Mouse (Mus musculus) lung, embryonic 14.5 days (tissue): ENCODE results near the gene Nxpe4. TPM values are rescaled to one million over a fixed set of nuclear protein-coding genes. Genes with fewer than 3 reads are reported as not detected.
"Not testable (repeated sequence)": the region's sequence is repeated elsewhere in the genome, so short reads cannot be mapped to it uniquely, and the experiment has no call there.

Source experiments
- ATAC-seq: fragments of 200-750 bp; cut with Nextera tagmentation; 2 replicates; pipeline ENCODE4 v1.8.0; 2017; ENCODE audit warnings: mild to moderate bottlenecking, moderate TSS enrichment, moderate library complexity; ENCODE audit not compliant: insufficient read depth
- DNase-seq: peaks from one replicate; pipeline ENCODE4 v3.0.0-alpha.2; 2015
- H3K27ac ChIP-seq: fragments of 300-500 bp; sonication (generic); 2 replicates; pipeline ENCODE4 v1.5.1; 2014; ENCODE audit warnings: low read depth, mild to moderate bottlenecking, moderate library complexity
- H3K27me3 ChIP-seq: fragments of 300-500 bp; sonication (generic); 2 replicates; pipeline ENCODE4 v1.6.1; 2014; ENCODE audit warnings: low read length, control low read depth; ENCODE audit not compliant: insufficient read depth
- H3K36me3 ChIP-seq: fragments of 300-500 bp; sonication (generic); 2 replicates; pipeline ENCODE4 v1.6.1; 2014; ENCODE audit warnings: control low read depth; ENCODE audit not compliant: insufficient read depth
- H3K4me1 ChIP-seq: fragments of 300-500 bp; sonication (generic); 2 replicates; pipeline ENCODE4 v1.6.1; 2014; ENCODE audit warnings: antibody characterized with exemption, control low read depth; ENCODE audit not compliant: insufficient read depth
- H3K4me2 ChIP-seq: fragments of 300-500 bp; sonication (generic); 2 replicates; pipeline ENCODE4 v1.6.1; 2014; ENCODE audit warnings: mild to moderate bottlenecking
- H3K4me3 ChIP-seq: fragments of 300-500 bp; sonication (generic); 2 replicates; pipeline ENCODE4 v1.5.1; 2014; ENCODE audit warnings: low read depth, low read length
- H3K9ac ChIP-seq: fragments of 300-500 bp; sonication (generic); 2 replicates; pipeline ENCODE4 v1.6.1; 2014
- H3K9me3 ChIP-seq: fragments of 300-500 bp; sonication (generic); 2 replicates; pipeline ENCODE4 v1.6.1; 2016; ENCODE audit warnings: low read depth, low read length, control low read depth
- CTCF ChIP-seq: IDR thresholded peaks from 2 replicates; pipeline ENCODE4 v1.5.1; 2016; ENCODE audit warnings: antibody characterized with exemption, low read depth
- WGBS: fragments of 180-500 bp; shearing (Covaris S2); extraction: QIAGEN DNeasy Blood & Tissue Kit; methylation state at CpG from one replicate; pipeline ENCODE4 v1.1.7; 2014; 5-methylcytosine and 5-hydroxymethylcytosine counted together
- polyA plus RNA-seq: library from polyadenylated mRNA; unstranded; fragments of >200 nt; fragmentation: Nextera tagmentation; extraction: Ambion mirVana; gene quantifications from 2 replicates; pipeline ENCODE4 v1.2.1, GENCODE M21; 2014

Nxpe4 gene
- polyA plus RNA-seq, 1 experiment from 2014 or later, result 6.2 TPM

DNA sequence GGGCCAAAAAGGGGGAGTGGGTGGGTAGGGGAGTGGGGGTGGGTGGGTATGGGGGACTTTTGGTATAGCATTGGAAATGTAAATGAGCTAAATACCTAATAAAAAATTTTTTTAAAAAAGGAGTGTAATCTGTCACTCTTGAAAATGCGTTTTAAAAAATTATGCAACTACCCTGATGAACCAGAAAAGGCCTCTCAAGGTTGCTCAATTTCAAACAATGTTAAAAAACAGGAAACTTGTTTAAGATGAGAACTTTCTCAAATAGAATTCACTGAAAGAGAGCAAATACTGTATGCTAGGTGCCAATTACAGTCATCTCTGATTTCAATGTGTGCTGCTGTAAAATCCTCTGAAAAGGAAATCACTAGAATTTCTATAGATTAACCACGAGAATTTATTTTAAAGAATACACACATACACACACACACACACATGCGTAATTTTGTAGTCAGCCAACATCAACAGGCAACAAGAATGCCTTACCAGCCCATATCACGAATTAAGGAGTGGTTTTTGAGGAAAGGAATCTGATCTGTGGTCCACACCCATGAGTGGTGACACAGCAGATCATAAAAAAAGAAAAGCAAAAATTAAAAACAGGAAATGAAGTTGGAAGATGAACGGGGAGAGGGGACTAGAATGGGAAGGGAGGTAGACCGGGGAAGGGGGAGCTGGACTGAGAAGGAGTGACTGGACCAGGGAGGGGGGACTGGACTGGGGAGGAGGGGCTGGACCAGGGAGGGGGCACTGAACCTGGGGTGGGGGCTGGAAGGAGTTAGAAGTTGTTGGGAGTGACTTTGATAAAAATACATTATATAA is 248.6 kb downstream of the Nxpe4 start:
- no peak overlapping the region for H3K4me2 ChIP-seq
- H3K4me1 ChIP-seq, result no peaks in the 10 kb centered on the region
- no peaks in the 10 kb centered on the region for H3K9me3 ChIP-seq
- no peaks in the 10 kb centered on the region for H3K27me3 ChIP-seq
- H3K27ac ChIP-seq, result no peak overlapping the region
- DNase-seq (no peak), ATAC-seq (no peak)
- no peaks in the 10 kb centered on the region for H3K36me3 ChIP-seq
- H3K9ac ChIP-seq, result no peak overlapping the region
- 63% methylated on average over 6 of the region's 6 CpGs for WGBS
- no peak for TF ChIP-seq CTCF
- no peak overlapping the region for H3K4me3 ChIP-seq

DNA sequence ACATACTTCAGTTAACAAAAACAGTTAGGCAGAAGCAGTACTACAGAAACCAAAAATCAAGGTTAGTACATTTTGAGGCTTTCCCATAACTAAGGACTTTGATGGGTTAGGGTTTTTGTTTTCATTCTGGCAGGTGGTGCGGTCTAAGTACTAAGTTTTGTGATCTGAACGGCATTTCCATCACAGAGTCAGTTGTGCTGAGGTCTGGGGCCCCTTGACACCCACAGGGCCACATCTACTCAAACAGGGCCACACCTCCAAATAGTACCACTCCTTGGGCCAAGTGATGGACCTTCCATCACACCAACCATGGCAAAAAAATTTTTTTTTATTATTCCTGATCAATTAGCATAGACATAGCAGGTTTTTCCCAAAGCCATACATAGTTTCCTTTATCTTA is 251.8 kb downstream of the Nxpe4 start:
- ATAC-seq, result no peak
- 78% methylated on average over 2 of the region's 2 CpGs for WGBS
- no peak for DNase-seq

DNA sequence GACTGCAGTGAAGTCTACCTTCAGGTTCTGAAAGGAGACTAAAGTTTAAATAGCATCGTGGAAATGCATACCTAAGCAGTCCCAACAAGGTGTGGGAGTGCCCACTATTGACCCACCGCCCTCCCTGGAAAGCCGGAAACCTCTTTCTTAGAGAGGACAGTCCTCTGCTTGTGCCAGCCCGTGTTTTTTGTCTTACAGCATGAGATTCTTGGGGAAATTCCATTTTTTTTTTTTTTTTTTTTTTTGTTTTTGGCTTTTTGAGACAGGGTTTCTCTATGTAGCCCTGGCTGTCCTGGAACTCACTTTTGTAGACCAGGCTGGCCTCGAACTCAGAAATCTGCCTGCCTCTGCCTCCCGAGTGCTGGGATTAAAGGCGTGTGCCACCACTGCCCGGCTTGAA is 255.5 kb downstream of the Nxpe4 start:
- not testable (repeated sequence) for H3K36me3 ChIP-seq, DNase-seq, H3K4me2 ChIP-seq, H3K4me1 ChIP-seq, H3K27ac ChIP-seq, H3K27me3 ChIP-seq, H3K9me3 ChIP-seq, H3K4me3 ChIP-seq, ATAC-seq, H3K9ac ChIP-seq
- 85% methylated on average over 8 of the region's 8 CpGs for WGBS

More for the DNA sequence above, 251.8 kb downstream of the Nxpe4 start:
- Histone ChIP-seq H3K4me3 (no peak overlapping the region), H3K36me3 (no peaks in the 10 kb centered on the region), H3K9me3 (no peaks in the 10 kb centered on the region), H3K27ac (no peak overlapping the region), H3K27me3 (no peaks in the 10 kb centered on the region), H3K9ac (no peak overlapping the region), H3K4me2 (no peak overlapping the region), H3K4me1 (no peaks in the 10 kb centered on the region)
- no peak for TF ChIP-seq CTCF

DNA sequence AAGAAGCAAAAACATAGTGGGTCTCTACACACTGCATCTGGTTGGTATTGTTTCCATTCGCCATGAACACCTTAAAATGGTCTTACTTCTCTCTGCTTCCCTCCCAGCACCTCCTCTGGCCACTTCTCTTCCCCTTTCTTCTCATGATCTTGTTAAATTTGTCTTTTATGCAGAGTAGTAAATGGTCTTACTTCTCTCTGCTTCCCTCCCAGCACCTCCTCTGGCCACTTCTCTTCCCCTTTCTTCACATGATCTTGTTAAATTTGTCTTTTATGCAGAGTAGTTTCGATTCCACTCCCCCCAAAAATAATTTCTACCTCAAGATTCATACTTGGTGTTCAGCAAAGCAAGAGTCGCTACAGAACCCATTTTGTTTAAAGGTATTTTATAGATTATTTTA is 256.2 kb downstream of the Nxpe4 start:
- ATAC-seq, result no peak
- Histone ChIP-seq H3K4me1 (no peaks in the 10 kb centered on the region), H3K27ac (no peak overlapping the region), H3K4me3 (no peak overlapping the region), H3K27me3 (no peaks in the 10 kb centered on the region), H3K4me2 (no peak overlapping the region), H3K9me3 (no peaks in the 10 kb centered on the region), H3K9ac (no peak overlapping the region), H3K36me3 (no peaks in the 10 kb centered on the region)
- WGBS, result 69% methylated on average over 3 of the region's 3 CpGs
- no peak for TF ChIP-seq CTCF
- DNase-seq, result no peak

DNA sequence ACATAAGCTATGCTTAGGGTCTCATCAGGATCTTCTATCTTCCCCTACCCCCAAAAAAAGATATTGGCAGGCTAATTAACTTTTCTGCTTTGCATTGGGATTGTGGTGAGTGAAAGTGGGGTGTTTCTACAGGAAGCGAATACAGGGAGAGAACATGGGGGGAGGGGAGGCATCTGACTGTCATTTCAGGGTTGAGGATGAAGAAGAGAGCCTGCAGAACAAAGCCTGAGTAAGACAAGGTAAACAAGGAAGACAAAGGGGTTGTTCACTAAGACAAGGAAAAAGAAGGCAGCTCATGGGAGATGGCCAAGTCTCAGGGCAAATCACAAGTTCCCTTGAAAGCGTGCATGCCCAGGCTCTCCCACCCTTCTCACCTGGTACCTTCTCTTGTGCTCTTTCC is 256.6 kb downstream of the Nxpe4 start:
- no peak overlapping the region for H3K27ac ChIP-seq
- TF ChIP-seq CTCF, result no peak
- no peak overlapping the region for H3K4me2 ChIP-seq
- H3K9ac ChIP-seq, result no peak overlapping the region
- no peaks in the 10 kb centered on the region for H3K36me3 ChIP-seq
- ATAC-seq (no peak), DNase-seq (no peak)
- no peaks in the 10 kb centered on the region for H3K27me3 ChIP-seq
- H3K4me3 ChIP-seq, result no peak overlapping the region
- no peaks in the 10 kb centered on the region for H3K4me1 ChIP-seq
- WGBS, result 72% methylated on average over 2 of the region's 2 CpGs
- H3K9me3 ChIP-seq, result no peaks in the 10 kb centered on the region

DNA sequence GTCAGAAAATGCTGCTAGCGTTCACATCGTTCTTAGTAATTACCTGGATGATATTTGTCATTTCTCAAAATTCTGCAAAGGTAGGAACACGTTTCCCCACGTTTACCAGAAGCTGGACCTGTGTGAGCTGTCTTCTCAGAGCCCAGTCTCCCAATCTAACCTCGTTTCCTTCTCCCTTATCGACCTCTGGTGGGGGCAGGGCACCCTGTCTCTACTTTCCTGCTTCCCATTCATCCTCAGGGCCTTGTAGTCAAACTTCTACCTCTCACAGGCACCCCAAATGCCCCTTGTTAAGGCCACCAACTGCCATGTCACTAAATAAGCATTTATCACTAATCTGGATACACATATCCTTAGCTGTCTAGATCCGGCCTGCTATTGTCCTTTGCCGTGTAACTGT is 257.0 kb downstream of the Nxpe4 start:
- H3K9ac ChIP-seq, result no peak overlapping the region
- H3K4me2 ChIP-seq, result no peak overlapping the region
- ATAC-seq (no peak), DNase-seq (no peak)
- H3K4me3 ChIP-seq, result no peak overlapping the region
- H3K27me3 ChIP-seq, result no peaks in the 10 kb centered on the region
- H3K4me1 ChIP-seq, result no peaks in the 10 kb centered on the region
- H3K36me3 ChIP-seq, result no peaks in the 10 kb centered on the region
- TF ChIP-seq CTCF, result no peak
- 60% methylated on average over 8 of the region's 8 CpGs for WGBS
- no peak overlapping the region for H3K27ac ChIP-seq
- no peaks in the 10 kb centered on the region for H3K9me3 ChIP-seq

DNA sequence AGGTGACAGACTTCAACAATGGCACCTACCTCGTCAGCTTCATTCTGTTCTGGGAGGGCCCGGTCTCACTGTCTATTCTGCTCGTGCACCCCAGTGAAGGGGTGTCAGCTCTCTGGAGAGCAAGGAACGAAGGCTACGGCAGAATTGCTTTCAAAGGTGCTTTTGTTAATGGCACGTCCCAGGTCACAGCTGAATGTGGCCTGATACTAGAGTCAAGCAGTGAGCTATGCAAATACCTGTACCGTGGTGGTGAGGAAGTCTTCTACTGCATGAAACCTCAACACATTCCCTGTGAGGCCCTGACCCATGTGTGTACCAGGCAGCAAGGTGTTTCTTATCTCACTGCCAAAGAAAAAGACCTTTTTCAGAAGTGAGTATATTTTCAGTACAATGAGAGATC is 258.6 kb downstream of the Nxpe4 start:
- 76% methylated on average over 7 of the region's 7 CpGs for WGBS
- Histone ChIP-seq H3K4me2 (no peak overlapping the region), H3K4me3 (no peak overlapping the region), H3K27me3 (no peaks in the 10 kb centered on the region), H3K9me3 (no peaks in the 10 kb centered on the region), H3K9ac (no peak overlapping the region), H3K27ac (no peak overlapping the region), H3K36me3 (no peaks in the 10 kb centered on the region), H3K4me1 (no peaks in the 10 kb centered on the region)
- no peak for ATAC-seq
- no peak for TF ChIP-seq CTCF
- no peak for DNase-seq
